ENCODE assay signal across 8 mouse cellular contexts in the genomic region with DNA sequence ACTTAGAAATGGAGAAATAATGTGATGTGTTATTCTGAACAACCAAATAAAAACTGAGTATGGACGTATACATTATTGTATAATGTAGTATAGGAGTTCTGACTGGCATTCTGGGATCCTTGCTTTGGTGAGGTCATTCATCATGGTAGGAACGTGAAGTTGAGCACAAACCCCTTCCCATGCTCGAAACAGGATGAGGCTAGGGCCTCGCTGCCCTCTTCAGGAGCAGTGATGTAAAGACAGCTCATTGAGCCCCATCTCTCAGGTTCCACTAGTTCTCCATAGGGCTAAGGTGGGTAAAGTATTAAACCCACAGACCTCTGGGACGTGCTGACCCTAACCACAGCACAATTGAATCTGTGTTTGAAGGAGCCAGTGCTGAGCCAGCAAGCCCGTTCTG.
DNase-seq lines count a peak whose midpoint lies in the region; ATAC-seq and TF ChIP-seq lines count a peak whose summit lies in the region.

No protein-coding gene starts in this region.

- H3K36me3 ChIP-seq in hindbrain, postnatal 0 days (ENCODE audit: insufficient read depth, low read length): no peaks in the 10 kb centered on the region
- no peaks in the 10 kb centered on the region for H3K36me3 ChIP-seq in neural tube, embryonic 12.5 days

- H3K9ac ChIP-seq in hindbrain, postnatal 0 days (replicated peaks; ENCODE audit: low read length): no peak overlapping the region
- no peak overlapping the region for H3K9ac ChIP-seq in neural tube, embryonic 12.5 days

- H3K4me3 ChIP-seq in gastrocnemius, adult 2 months: no peak overlapping the region
- no peak overlapping the region for H3K4me3 ChIP-seq in hindbrain, postnatal 0 days (ENCODE audit: low read length)
- H3K4me3 ChIP-seq in neural tube, embryonic 12.5 days: no peak overlapping the region

- H3K27ac ChIP-seq in gastrocnemius, adult 2 months: no peak overlapping the region
- no peak overlapping the region for H3K27ac ChIP-seq in hindbrain, postnatal 0 days
- H3K27ac ChIP-seq in neural tube, embryonic 12.5 days: no peak overlapping the region

- no peaks in the 10 kb centered on the region for H3K4me1 ChIP-seq in hindbrain, postnatal 0 days (ENCODE audit: insufficient read depth, low read length)
- no peaks in the 10 kb centered on the region for H3K4me1 ChIP-seq in neural tube, embryonic 12.5 days

- intact Hi-C loops in gastrocnemius, adult 2 months (cut with DNase I): loop anchor here (5.0 kb wide), 2 partner anchors 180 to 575 kb away; a partner anchor contains a TSS

- DNase-seq in gastrocnemius, adult 2 months: no peak
- no peak for DNase-seq in gastrocnemius, adult 18-20 months (ENCODE audit: low spot score)
- DNase-seq in urinary bladder, postnatal 14 days (ENCODE audit: low spot score): peak; percentile 10
- no peak for DNase-seq in urinary bladder, postnatal 25 days (ENCODE audit: low spot score)
- peak; percentile 67 for DNase-seq in hindbrain, postnatal 0 days (ENCODE audit: low spot score)
- DNase-seq in ovary, postnatal 36 days (ENCODE audit: low spot score): no peak
- DNase-seq in frontal cortex, postnatal 36 days (ENCODE audit: low spot score in 2 of 2): no peak

- peak; percentile 66 for TF ChIP-seq CTCF in gastrocnemius, adult 2 months (IDR thresholded peaks at IDR 0.05)
- TF ChIP-seq CTCF in hindbrain, postnatal 0 days (IDR thresholded peaks at IDR 0.05; ENCODE audit: low read depth): peak; percentile 78

- ATAC-seq in hindbrain, postnatal 0 days: peak; percentile 72
- ATAC-seq in neural tube, embryonic 12.5 days (ENCODE audit: low FRiP score, low read depth): peak; percentile 50; the same call in 1 of the 2 replicates

- 57% methylated on average over 6 of the region's 6 CpGs for WGBS in hindbrain, postnatal 0 days
- 45% methylated on average over 6 of the region's 6 CpGs for WGBS in neural tube, embryonic 12.5 days

- H3K9me3 ChIP-seq in hindbrain, postnatal 0 days (ENCODE audit: low read length): no peaks in the 10 kb centered on the region
- H3K9me3 ChIP-seq in neural tube, embryonic 12.5 days: no peaks in the 10 kb centered on the region

- H3K4me2 ChIP-seq in hindbrain, postnatal 0 days (ENCODE audit: low read depth, low read length): no peak overlapping the region
- no peak overlapping the region for H3K4me2 ChIP-seq in neural tube, embryonic 12.5 days (replicated peaks)

- no peaks in the 10 kb centered on the region for H3K27me3 ChIP-seq in hindbrain, postnatal 0 days (ENCODE audit: insufficient read depth, low read length)
- H3K27me3 ChIP-seq in neural tube, embryonic 12.5 days (replicated peaks): no peaks in the 10 kb centered on the region

Comparison
In these comparisons a context has a peak if more than half of its experiments do, and no peak if none do; other contexts are left out.
1. DNase-seq: peak in urinary bladder, postnatal 14 days (single experiment) and hindbrain, postnatal 0 days (single experiment); none in gastrocnemius, adult 2 months (single experiment), gastrocnemius, adult 18-20 months (single experiment), urinary bladder, postnatal 25 days (single experiment), ovary, postnatal 36 days (single experiment) and frontal cortex, postnatal 36 days (0 of 2).